Mouse (Mus musculus) liver, embryonic 14.5 days (tissue): ENCODE measurements around the gene Gm44596.

Experiments used
- CTCF ChIP-seq: IDR thresholded peaks from 2 replicates; pipeline ENCODE4 v1.5.1; 2016; ENCODE audit warnings: antibody characterized with exemption, low read depth, control low read depth
- EP300 ChIP-seq: IDR thresholded peaks from 2 replicates; pipeline ENCODE4 v1.6.1; 2016; ENCODE audit warnings: antibody characterized with exemption, low read depth

- no peak for TF ChIP-seq CTCF
- TF ChIP-seq EP300: no peak
These were observed 80.7 kb downstream of the Gm44596 start for GRCm38 (mm10) chr6:128455835-128456605.
